Mouse (Mus musculus) intestine, embryonic 15.5 days (tissue): ENCODE measurements at regions not wholly inside any gene's neighbourhood (a gene's known extent, or its start where the extent isn't known, plus 50 kb on each side); places are given as distances from the start of the nearest gene placed in this dataset.
A peak's percentile ranks its signal among the peaks of the same experiment; 100 is the strongest.

ENCODE experiments used
- ATAC-seq: fragments of 200-750 bp; cut with Nextera tagmentation; 2 replicates; pipeline ENCODE4 v1.8.0; 2017; ENCODE audit warnings: moderate TSS enrichment, moderate library complexity
- H3K27ac ChIP-seq: fragments of 300-500 bp; sonication (generic); 2 replicates; pipeline ENCODE4 v1.5.1; 2015; ENCODE audit warnings: mild to moderate bottlenecking, inconsistent platforms
- H3K27me3 ChIP-seq: fragments of 300-500 bp; sonication (generic); replicated peaks from 2 replicates; pipeline ENCODE4 v1.6.1; 2015; ENCODE audit warnings: inconsistent platforms
- H3K36me3 ChIP-seq: fragments of 300-500 bp; sonication (generic); 2 replicates; pipeline ENCODE4 v1.6.1; 2015; ENCODE audit warnings: inconsistent platforms
- H3K4me1 ChIP-seq: fragments of 300-500 bp; sonication (generic); replicated peaks from 2 replicates; pipeline ENCODE4 v1.6.1; 2015; ENCODE audit warnings: inconsistent platforms
- H3K4me2 ChIP-seq: fragments of 300-500 bp; sonication (generic); replicated peaks from 2 replicates; pipeline ENCODE4 v1.6.1; 2015; ENCODE audit warnings: mild to moderate bottlenecking, inconsistent platforms
- H3K4me3 ChIP-seq: fragments of 300-500 bp; sonication (generic); replicated peaks from 2 replicates; pipeline ENCODE4 v1.5.1; 2015; ENCODE audit warnings: inconsistent platforms
- H3K9ac ChIP-seq: fragments of 300-500 bp; sonication (generic); 2 replicates; pipeline ENCODE4 v1.6.1; 2015; ENCODE audit warnings: inconsistent platforms
- H3K9me3 ChIP-seq: fragments of 300-500 bp; sonication (generic); 2 replicates; pipeline ENCODE4 v1.6.1; 2016; ENCODE audit warnings: inconsistent platforms
- WGBS: fragments of 180-500 bp; shearing (Covaris S2); methylation state at CpG from one replicate; pipeline ENCODE4 v1.1.7; 2015; 5-methylcytosine and 5-hydroxymethylcytosine counted together

- Histone ChIP-seq H3K27me3 (no peaks in the 10 kb centered on the region), H3K4me3 (no peak overlapping the region), H3K4me2 (peak overlapping the region; percentile 45), H3K36me3 (no peaks in the 10 kb centered on the region), H3K9me3 (no peaks in the 10 kb centered on the region), H3K27ac (peak overlapping the region; percentile 51), H3K4me1 (peaks cover 8% of the 10 kb centered on the region; the same call in 1 of the 2 replicates), H3K9ac (no peak overlapping the region)
- WGBS = 4% methylated on average over 9 of the region's 9 CpGs
- ATAC-seq = peak; percentile 73
These were observed 247.9 kb upstream of the Myt1l start for GRCm38 (mm10) chr12:29280081-29280788.

- Histone ChIP-seq H3K36me3 (no peaks in the 10 kb centered on the region), H3K27ac (no peak overlapping the region), H3K9me3 (no peaks in the 10 kb centered on the region), H3K4me3 (no peak overlapping the region), H3K4me1 (peaks cover 8% of the 10 kb centered on the region; the same call in 1 of the 2 replicates), H3K27me3 (no peaks in the 10 kb centered on the region), H3K9ac (no peak overlapping the region), H3K4me2 (no peak overlapping the region)
- ATAC-seq = no peak
- WGBS = 55% methylated on average over 17 of the region's 17 CpGs
These were observed 247.1 kb upstream of the Myt1l start for GRCm38 (mm10) chr12:29280861-29281630.

DNA sequence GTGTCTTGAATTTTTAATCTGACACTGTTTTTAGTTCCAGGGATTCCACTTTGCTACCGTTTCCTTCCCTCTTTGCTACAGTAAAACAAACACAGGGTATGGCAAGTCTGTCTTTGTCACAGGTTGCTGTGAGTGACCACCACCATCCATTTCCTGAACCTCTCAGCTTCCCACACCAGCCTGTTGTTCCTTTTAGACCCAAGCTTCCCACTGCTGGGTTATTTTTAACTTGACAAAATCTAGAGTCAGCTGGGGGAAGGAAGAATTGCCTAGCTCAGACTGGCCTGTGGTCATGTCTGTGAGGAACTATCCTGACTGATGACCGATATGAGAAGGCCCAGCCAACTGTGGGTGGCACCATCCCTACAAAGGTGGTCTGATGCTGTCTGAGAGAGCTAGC, 239.4 kb upstream of the Myt1l start:
- H3K4me2 ChIP-seq = no peak overlapping the region
- no peaks in the 10 kb centered on the region for H3K27me3 ChIP-seq
- H3K27ac ChIP-seq = no peak overlapping the region
- H3K4me3 ChIP-seq = no peak overlapping the region
- no peak for ATAC-seq
- H3K9ac ChIP-seq = no peak overlapping the region
- 68% methylated on average over 2 of the region's 2 CpGs for WGBS
- peaks cover 4% of the 10 kb centered on the region; the same call in 1 of the 2 replicates for H3K4me1 ChIP-seq
- no peaks in the 10 kb centered on the region for H3K9me3 ChIP-seq
- no peaks in the 10 kb centered on the region for H3K36me3 ChIP-seq

DNA sequence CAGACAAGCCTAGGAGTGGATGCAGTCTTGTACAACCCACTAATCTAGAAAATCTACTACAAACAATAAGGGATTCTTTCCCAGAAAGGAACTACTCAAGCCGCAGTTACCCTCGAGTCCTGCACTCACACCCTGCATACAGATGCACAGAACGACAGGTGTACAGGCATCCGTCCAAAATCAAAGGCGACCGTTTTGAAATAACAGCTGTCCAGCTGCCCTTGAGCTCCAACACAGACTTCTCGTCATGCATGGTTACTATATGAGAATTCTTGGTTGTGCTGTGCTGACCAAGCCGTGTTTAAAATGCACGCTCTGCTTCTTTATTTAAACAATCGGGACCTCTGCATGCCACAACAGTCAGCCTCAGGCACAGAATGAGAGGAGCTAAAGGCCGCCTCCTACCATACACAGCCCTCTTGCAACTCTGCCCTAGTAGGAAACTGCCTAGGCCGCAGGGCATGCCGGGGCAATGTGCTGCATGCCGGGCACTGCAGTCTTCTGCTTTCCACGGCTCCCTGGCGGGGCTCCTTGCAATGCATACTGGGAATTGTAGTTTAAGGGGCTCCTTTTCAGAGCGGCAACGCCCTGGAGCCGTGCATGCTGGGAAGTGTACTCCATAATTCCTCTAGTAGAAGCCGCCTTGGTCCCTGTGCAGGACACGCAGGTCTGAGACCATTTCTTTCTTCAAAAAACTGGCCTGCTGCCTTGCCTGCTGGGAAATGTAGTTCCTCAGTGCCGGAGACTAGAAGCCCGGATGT, 237.4 kb upstream of the Myt1l start:
- peak overlapping the region; percentile 68 for H3K4me2 ChIP-seq
- peak overlapping the region; percentile 36 for H3K4me3 ChIP-seq
- peaks cover 4% of the 10 kb centered on the region; the same call in 1 of the 2 replicates for H3K4me1 ChIP-seq
- no peaks in the 10 kb centered on the region for H3K9me3 ChIP-seq
- no peaks in the 10 kb centered on the region for H3K27me3 ChIP-seq
- H3K9ac ChIP-seq = peak overlapping the region; percentile 40; the same call in 1 of the 2 replicates
- ATAC-seq = peak; percentile 99
- H3K27ac ChIP-seq = peak overlapping the region; percentile 60; the same call in 1 of the 2 replicates
- H3K36me3 ChIP-seq = no peaks in the 10 kb centered on the region
- WGBS = 7% methylated on average over 23 of the region's 23 CpGs

DNA sequence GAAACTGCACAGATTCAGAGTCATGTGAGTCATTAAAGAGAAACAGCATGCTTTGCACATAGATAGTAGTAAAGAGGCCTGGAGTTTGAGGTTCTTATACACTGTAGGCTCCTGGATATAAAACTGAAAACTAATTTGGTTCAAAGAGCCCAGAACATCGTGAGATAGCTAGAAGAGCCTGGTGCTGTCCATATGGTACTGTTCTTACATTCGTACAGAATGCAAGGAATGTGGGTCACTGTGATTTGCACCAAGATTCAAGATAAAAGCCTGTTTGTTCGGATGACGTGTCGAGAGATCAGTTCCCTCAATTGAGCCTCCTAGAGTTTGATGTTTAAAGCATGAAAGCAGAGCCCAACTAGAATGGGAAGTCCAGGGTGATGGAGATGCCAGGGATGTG, 230.2 kb upstream of the Myt1l start:
- H3K9ac ChIP-seq = no peak overlapping the region
- H3K27me3 ChIP-seq = no peaks in the 10 kb centered on the region
- H3K4me1 ChIP-seq = no peaks in the 10 kb centered on the region
- no peaks in the 10 kb centered on the region for H3K36me3 ChIP-seq
- no peak overlapping the region for H3K4me3 ChIP-seq
- no peak overlapping the region for H3K27ac ChIP-seq
- no peak overlapping the region for H3K4me2 ChIP-seq
- no peaks in the 10 kb centered on the region for H3K9me3 ChIP-seq
- no peak for ATAC-seq
- whole genome bisulfite sequencing = 72% methylated on average over 5 of the region's 5 CpGs

GRCm38 (mm10) chr12:29315636-29316035, 212.5 kb upstream of the Myt1l start:
- Histone ChIP-seq H3K36me3 (no peaks in the 10 kb centered on the region), H3K4me2 (no peak overlapping the region), H3K27me3 (no peaks in the 10 kb centered on the region), H3K27ac (no peak overlapping the region), H3K9me3 (no peaks in the 10 kb centered on the region), H3K4me3 (no peak overlapping the region), H3K4me1 (no peaks in the 10 kb centered on the region), H3K9ac (no peak overlapping the region)
- peak; percentile 45; the same call in 1 of the 2 replicates for ATAC-seq
- WGBS = 57% methylated on average over 1 of the region's 1 CpGs

DNA sequence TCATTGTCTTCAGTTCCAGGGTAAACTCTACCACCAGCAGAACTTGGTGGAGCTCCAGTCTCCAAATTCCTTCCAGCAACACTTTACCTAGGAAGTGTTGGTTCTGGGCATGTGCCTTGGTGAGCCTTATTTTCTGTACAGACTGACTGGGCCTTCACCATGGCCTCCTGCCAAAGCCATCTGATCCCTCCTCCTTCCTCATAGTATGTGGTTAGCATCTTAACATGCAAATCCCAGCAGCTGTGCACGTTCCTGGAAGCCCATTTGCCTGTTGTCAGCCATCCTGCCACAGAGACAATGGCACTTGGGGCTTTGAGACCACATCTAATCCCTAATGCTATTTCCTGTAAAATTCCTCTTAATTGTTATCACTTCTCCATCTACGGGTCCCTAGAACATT, 206.7 kb upstream of the Myt1l start:
- no peaks in the 10 kb centered on the region for H3K9me3 ChIP-seq
- no peak for ATAC-seq
- H3K27ac ChIP-seq = no peak overlapping the region
- WGBS = 55% methylated on average over 2 of the region's 2 CpGs
- H3K9ac ChIP-seq = no peak overlapping the region
- H3K4me3 ChIP-seq = no peak overlapping the region
- no peaks in the 10 kb centered on the region for H3K27me3 ChIP-seq
- H3K4me2 ChIP-seq = no peak overlapping the region
- no peaks in the 10 kb centered on the region for H3K4me1 ChIP-seq
- no peaks in the 10 kb centered on the region for H3K36me3 ChIP-seq

DNA sequence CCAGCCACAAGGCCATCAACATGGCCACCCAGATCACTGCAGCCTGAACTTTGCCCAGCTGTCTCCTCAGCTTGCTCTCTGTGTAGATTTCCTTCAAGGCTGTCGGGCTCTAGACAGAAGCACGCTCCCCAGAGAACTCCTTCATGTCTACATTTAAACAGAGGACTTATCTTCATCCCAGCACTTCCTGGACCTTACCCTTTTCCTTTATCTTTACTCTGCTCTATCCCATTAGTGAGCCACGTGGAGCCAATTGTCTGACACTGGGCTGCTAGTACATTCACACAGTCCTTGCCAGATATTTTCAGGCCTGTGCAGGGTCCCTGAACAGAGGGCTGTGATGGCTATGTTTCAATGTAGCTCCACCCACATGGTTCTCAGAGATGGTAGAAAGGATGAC, 204.7 kb upstream of the Myt1l start:
- no peaks in the 10 kb centered on the region for H3K4me1 ChIP-seq
- H3K36me3 ChIP-seq = no peaks in the 10 kb centered on the region
- no peak overlapping the region for H3K27ac ChIP-seq
- no peak overlapping the region for H3K4me3 ChIP-seq
- no peak overlapping the region for H3K4me2 ChIP-seq
- no peaks in the 10 kb centered on the region for H3K27me3 ChIP-seq
- WGBS = 53% methylated on average over 3 of the region's 3 CpGs
- no peak overlapping the region for H3K9ac ChIP-seq
- peak; percentile 68 for ATAC-seq
- H3K9me3 ChIP-seq = no peaks in the 10 kb centered on the region

GRCm38 (mm10) chr12:29335839-29336469, 192.2 kb upstream of the Myt1l start:
- H3K27me3 ChIP-seq = no peaks in the 10 kb centered on the region

DNA sequence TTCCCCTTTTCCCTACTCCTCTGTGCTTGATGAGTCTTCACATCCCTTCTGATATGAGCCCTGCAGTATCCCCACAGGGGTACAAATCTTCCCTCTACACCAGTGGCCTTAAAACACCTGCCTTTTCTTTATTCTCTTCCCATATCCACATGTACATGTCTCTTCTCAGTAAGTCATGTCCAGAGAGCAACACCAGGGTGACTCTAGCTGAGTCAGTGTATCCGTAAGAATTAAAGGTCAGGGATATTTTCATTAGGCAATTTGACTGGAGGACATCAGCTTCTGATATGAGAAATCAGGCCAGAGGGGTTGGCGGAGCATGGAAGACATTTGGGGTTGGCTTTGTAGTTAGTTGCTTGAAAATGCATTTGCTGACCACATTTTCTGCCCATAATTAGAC, 190.8 kb upstream of the Myt1l start:
- H3K9me3 ChIP-seq = no peaks in the 10 kb centered on the region
- no peak overlapping the region for H3K9ac ChIP-seq
- no peak overlapping the region for H3K4me3 ChIP-seq
- no peak overlapping the region for H3K4me2 ChIP-seq
- no peaks in the 10 kb centered on the region for H3K27me3 ChIP-seq
- H3K27ac ChIP-seq = no peak overlapping the region
- no peak for ATAC-seq
- WGBS = 87% methylated on average over 2 of the region's 2 CpGs
- H3K4me1 ChIP-seq = no peaks in the 10 kb centered on the region
- no peaks in the 10 kb centered on the region for H3K36me3 ChIP-seq

More at GRCm38 (mm10) chr12:29335839-29336469, 192.2 kb upstream of the Myt1l start:
- H3K4me3 ChIP-seq = no peak overlapping the region
- 63% methylated on average over 3 of the region's 3 CpGs for WGBS
- no peak overlapping the region for H3K4me2 ChIP-seq
- H3K4me1 ChIP-seq = no peaks in the 10 kb centered on the region
- no peaks in the 10 kb centered on the region for H3K9me3 ChIP-seq
- no peak for ATAC-seq
- no peaks in the 10 kb centered on the region for H3K36me3 ChIP-seq
- no peak overlapping the region for H3K27ac ChIP-seq
- H3K9ac ChIP-seq = no peak overlapping the region

DNA sequence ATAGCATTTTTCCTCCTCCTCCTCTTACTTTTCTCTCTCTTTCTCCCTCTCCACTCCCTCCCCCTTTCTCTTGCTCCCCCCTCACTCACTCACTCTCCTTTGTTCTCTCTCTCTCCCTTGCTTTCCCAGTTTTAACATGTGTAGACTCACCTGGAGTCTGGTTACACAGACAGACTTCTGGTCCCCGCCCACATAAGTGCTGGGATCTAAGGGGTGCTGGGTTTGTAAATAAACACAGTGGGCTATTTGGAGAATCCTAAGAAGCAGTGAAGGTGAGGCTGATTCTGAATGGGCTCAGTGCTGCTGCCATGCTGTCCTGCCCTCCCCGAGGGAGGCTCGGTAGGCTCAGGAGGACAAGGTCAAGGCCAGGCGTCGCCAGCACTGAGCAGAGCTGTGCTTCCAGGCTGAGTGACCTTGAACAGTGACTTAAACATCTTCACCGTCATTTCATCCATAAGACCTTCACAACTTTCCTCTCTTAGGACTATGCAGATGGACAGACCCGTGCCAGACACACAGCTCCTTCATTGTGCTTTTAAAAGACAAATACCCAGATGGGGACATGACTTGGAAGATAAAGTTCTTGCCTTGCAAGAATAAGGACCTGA, 186.7 kb upstream of the Myt1l start:
- no peak for ATAC-seq

More for the DNA sequence above, 186.7 kb upstream of the Myt1l start:
- H3K4me3 ChIP-seq = no peak overlapping the region
- WGBS = 47% methylated on average over 7 of the region's 7 CpGs
- no peaks in the 10 kb centered on the region for H3K36me3 ChIP-seq
- no peaks in the 10 kb centered on the region for H3K9me3 ChIP-seq
- no peak overlapping the region for H3K27ac ChIP-seq
- no peaks in the 10 kb centered on the region for H3K27me3 ChIP-seq
- H3K4me2 ChIP-seq = no peak overlapping the region
- no peaks in the 10 kb centered on the region for H3K4me1 ChIP-seq
- no peak overlapping the region for H3K9ac ChIP-seq
